Mouse (Mus musculus): ENCODE data around the gene Polr2m.

GRCm38 (mm10) chr9:71484871-71485474, 762 bp downstream of the Polr2m start:
- TF ChIP-seq CTCF (conservative IDR thresholded peaks at IDR 0.05; ENCODE audit: low read length) (no peak), NANOG (IDR thresholded peaks at IDR 0.05; ENCODE audit: borderline replicate concordance, low read length) (no peak), POU5F1 (IDR thresholded peaks at IDR 0.05; ENCODE audit: borderline replicate concordance, low read length) (no peak)

All from E14TG2a.4 (cell line).